Mouse (Mus musculus): ENCODE measurements around the gene Slc16a13.

GRCm38 (mm10) chr11:70171847-70172246 is 49.0 kb downstream of the Slc16a13 start:
- TF ChIP-seq POLR2A (IDR thresholded peaks at IDR 0.05; ENCODE audit: insufficient read length, low read depth): no peak
- no peak for TF ChIP-seq MYOD1 (IDR thresholded peaks at IDR 0.05; ENCODE audit: control insufficient read depth in 1 of 3, insufficient read length in 2 of 3, low read depth in 2 of 3)
- TF ChIP-seq E2F4 (IDR thresholded peaks at IDR 0.05; ENCODE audit: insufficient read depth): no peak
- no peak for TF ChIP-seq MAX (IDR thresholded peaks at IDR 0.05; ENCODE audit: low read depth)
- no peak for TF ChIP-seq TCF12 (IDR thresholded peaks at IDR 0.05; ENCODE audit: insufficient read depth, poor library complexity, severe bottlenecking)
- no peak for TF ChIP-seq CEBPB (IDR thresholded peaks at IDR 0.05; ENCODE audit: insufficient read depth, poor library complexity, severe bottlenecking)
- TF ChIP-seq POLR2AphosphoS2 (IDR thresholded peaks at IDR 0.05; ENCODE audit: insufficient read length, low read depth): no peak
- no peak for TF ChIP-seq MYOG (IDR thresholded peaks at IDR 0.05; ENCODE audit: control insufficient read depth in 1 of 3, insufficient read depth in 1 of 3, insufficient read length in 2 of 3, low read depth in 2 of 3)
- TF ChIP-seq USF1 (IDR thresholded peaks at IDR 0.05; ENCODE audit: low read depth): no peak

All from myocyte (in vitro differentiated cells).